Mouse (Mus musculus): ENCODE data around the gene 1700006A11Rik. TPM values are rescaled to one million over a fixed set of nuclear protein-coding genes. Genes with fewer than 3 reads are reported as not detected.
"Not testable (repeated sequence)": the region's sequence is repeated elsewhere in the genome, so short reads cannot be mapped to it uniquely, and the experiment has no call there.

Gene 1700006A11Rik
- total RNA-seq (2022), result not detected

GRCm38 (mm10) chr3:124425940-124426339 is at the start of gene 1700006A11Rik:
Gene 1700006A11Rik (minus strand): TSS chr3:124426040.
- DNase-seq (ENCODE audit: low spot score), result no peak

GRCm38 (mm10) chr3:124474291-124474690 is 48.5 kb upstream of the 1700006A11Rik start:
- DNase-seq (ENCODE audit: low spot score), result not testable (repeated sequence)

GRCm38 (mm10) chr3:124466102-124466730 is 40.4 kb upstream of the 1700006A11Rik start:
- no peak for DNase-seq (ENCODE audit: low spot score)

GRCm38 (mm10) chr3:124392201-124392600 is 33.6 kb downstream of the 1700006A11Rik start:
- DNase-seq (ENCODE audit: low spot score), result no peak

- DNase-seq (ENCODE audit: low spot score), result no peak
Observed at GRCm38 (mm10) chr3:124390101-124390500, 35.7 kb downstream of the 1700006A11Rik start.

GRCm38 (mm10) chr3:124389650-124390049 is 36.2 kb downstream of the 1700006A11Rik start:
- no peak for DNase-seq (ENCODE audit: low spot score)

- not testable (repeated sequence) for DNase-seq (ENCODE audit: low spot score)
Observed at GRCm38 (mm10) chr3:124385377-124385776, 40.5 kb downstream of the 1700006A11Rik start.

GRCm38 (mm10) chr3:124372031-124372430 is 53.8 kb downstream of the 1700006A11Rik start:
- DNase-seq (ENCODE audit: low spot score), result no peak

- no peak for DNase-seq (ENCODE audit: low spot score)
Observed at GRCm38 (mm10) chr3:124357533-124357932, 68.3 kb downstream of the 1700006A11Rik start.

Other genes starting within 250 kb of the 1700006A11Rik start
- gene Tram1l1, start 105.2 kb downstream of the 1700006A11Rik start, total RNA-seq (2022), result under 1 TPM in 2 of 4 experiments, not detected in 2; 0.06 to 0.09 TPM
- gene 1700003H04Rik, start 155.1 kb upstream of the 1700006A11Rik start, total RNA-seq (2022), result not detected